Mouse (Mus musculus): ENCODE data around the gene Catsper2. TPM values are rescaled to one million over a fixed set of nuclear protein-coding genes. Genes with fewer than 3 reads are reported as not detected.

Gene Catsper2
- total and polyA plus RNA-seq, 2 experiments from 2014 or later, result 3.0 to 3.8 TPM

DNA sequence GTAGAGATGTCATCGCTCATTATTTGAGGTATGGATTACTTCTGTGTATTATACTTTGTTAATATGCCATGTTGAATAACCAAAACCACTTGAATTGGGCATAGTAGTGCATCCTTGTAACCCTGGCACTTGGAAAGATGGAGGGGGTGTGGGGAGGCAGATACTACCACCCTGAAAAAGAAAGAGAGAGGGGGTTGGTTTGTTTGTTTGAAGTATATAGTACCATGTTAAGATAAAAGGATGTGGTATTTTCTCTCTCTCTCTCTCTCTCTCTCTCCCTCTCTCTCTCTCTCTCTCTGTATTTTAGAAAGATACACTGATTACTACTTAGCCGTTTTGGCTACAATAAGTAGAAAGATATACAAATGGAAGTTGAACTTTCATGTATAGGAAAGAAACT lies 12.3 kb upstream of the Catsper2 start:
- WGBS, result 97% methylated on average over 2 of the region's 2 CpGs
- Histone ChIP-seq H3K9me3 (ENCODE audit: low read length) (no peaks in the 10 kb centered on the region), H3K27ac (ENCODE audit: low read depth, low read length) (no peak overlapping the region), H3K9ac (replicated peaks; ENCODE audit: low read length, poor library complexity, severe bottlenecking) (no peak overlapping the region), H3K36me3 (ENCODE audit: insufficient read depth, low read length) (peaks cover 30% of the 10 kb centered on the region), H3K27me3 (ENCODE audit: insufficient read depth, low read length) (no peaks in the 10 kb centered on the region), H3K4me1 (ENCODE audit: insufficient read depth, low read length) (no peaks in the 10 kb centered on the region), H3K4me3 (ENCODE audit: low read depth, low read length) (no peak overlapping the region), H3K4me2 (ENCODE audit: low read depth, low read length, poor library complexity, severe bottlenecking) (no peak overlapping the region)
- ATAC-seq (ENCODE audit: low FRiP score), result no peak
- TF ChIP-seq CTCF (IDR thresholded peaks at IDR 0.05), result no peak
- no peak for DNase-seq (ENCODE audit: low spot score)

DNA sequence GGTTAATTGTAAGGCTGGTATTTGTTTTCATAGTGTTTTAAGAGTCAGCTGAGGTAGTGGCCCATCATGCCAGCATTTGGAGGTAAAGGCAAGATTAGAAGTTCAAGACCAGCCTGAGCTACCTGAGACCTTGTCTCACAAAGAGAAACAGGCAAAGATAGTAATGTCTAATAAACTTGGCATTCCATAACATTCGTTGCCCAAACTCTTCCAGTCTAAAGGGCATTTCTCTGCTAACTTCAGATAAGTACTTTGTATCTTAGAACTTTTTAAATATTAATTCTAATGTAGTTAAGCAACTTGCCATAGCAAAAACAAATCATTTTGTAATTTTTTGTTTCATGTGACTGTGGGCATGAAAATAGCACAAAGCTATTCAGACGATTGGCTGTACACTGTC lies 9.6 kb upstream of the Catsper2 start:
- no peak overlapping the region for H3K4me3 ChIP-seq (ENCODE audit: low read depth, low read length)
- 93% methylated on average over 2 of the region's 2 CpGs for WGBS
- H3K4me2 ChIP-seq (ENCODE audit: low read depth, low read length, poor library complexity, severe bottlenecking), result no peak overlapping the region
- no peaks in the 10 kb centered on the region for H3K9me3 ChIP-seq (ENCODE audit: low read length)
- no peak for TF ChIP-seq CTCF (IDR thresholded peaks at IDR 0.05)
- no peak overlapping the region for H3K27ac ChIP-seq (ENCODE audit: low read depth, low read length)
- peaks cover 25% of the 10 kb centered on the region for H3K36me3 ChIP-seq (ENCODE audit: insufficient read depth, low read length)
- DNase-seq (ENCODE audit: low spot score) (no peak), ATAC-seq (ENCODE audit: low FRiP score) (no peak)
- H3K4me1 ChIP-seq (ENCODE audit: insufficient read depth, low read length), result no peaks in the 10 kb centered on the region
- H3K9ac ChIP-seq (replicated peaks; ENCODE audit: low read length, poor library complexity, severe bottlenecking), result no peak overlapping the region
- H3K27me3 ChIP-seq (ENCODE audit: insufficient read depth, low read length), result no peaks in the 10 kb centered on the region

DNA sequence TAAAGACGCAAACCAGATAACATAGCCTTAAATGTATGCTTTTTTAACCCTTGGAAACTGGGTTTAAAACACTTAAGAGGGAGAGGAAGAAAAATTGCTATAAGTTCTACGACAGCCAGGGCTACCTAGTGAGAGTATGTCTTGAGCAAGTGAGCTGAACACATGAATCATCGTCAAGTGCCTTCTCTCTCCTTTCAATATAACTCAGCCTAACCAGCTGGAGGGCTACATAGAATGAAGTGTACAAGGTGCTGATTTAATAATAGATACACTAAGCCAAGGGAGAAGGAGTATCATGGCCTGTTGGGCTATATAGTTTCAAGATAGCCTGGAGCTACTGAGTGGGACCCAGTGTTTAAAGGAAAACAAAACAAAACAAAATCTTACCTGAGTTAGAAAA lies 4.9 kb upstream of the Catsper2 start:
- H3K36me3 ChIP-seq (ENCODE audit: insufficient read depth, low read length), result peaks cover 10% of the 10 kb centered on the region; the same call in 1 of the 2 replicates
- no peak overlapping the region for H3K4me3 ChIP-seq (ENCODE audit: low read depth, low read length)
- no peak overlapping the region for H3K9ac ChIP-seq (replicated peaks; ENCODE audit: low read length, poor library complexity, severe bottlenecking)
- no peak overlapping the region for H3K27ac ChIP-seq (ENCODE audit: low read depth, low read length)
- DNase-seq (ENCODE audit: low spot score) (no peak), ATAC-seq (ENCODE audit: low FRiP score) (no peak)
- no peaks in the 10 kb centered on the region for H3K9me3 ChIP-seq (ENCODE audit: low read length)
- TF ChIP-seq CTCF (IDR thresholded peaks at IDR 0.05), result no peak
- H3K4me2 ChIP-seq (ENCODE audit: low read depth, low read length, poor library complexity, severe bottlenecking), result no peak overlapping the region
- peaks cover 9% of the 10 kb centered on the region; the same call in 1 of the 2 replicates for H3K4me1 ChIP-seq (ENCODE audit: insufficient read depth, low read length)
- WGBS, result 91% methylated on average over 3 of the region's 3 CpGs
- no peaks in the 10 kb centered on the region for H3K27me3 ChIP-seq (ENCODE audit: insufficient read depth, low read length)

DNA sequence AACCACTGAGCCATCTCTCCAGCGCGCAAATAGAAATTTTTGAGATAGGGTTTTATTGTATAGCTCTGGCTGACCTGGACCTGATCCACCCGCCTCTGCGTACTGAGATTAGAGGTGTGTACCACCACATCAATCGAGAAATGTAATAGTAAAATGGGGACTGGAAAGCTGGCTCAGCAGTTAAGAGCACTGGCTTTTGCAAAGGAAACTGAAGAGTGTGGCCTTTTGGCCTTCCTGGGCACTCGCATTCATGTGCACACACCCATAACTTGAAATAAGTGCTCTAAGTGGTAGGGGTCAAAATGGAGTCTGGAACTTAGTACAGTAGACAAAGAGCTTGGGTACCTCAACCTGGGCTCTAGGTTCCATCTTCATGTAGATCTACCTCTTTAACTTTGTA lies 2.8 kb upstream of the Catsper2 start:
- 94% methylated on average over 6 of the region's 6 CpGs for WGBS
- H3K4me2 ChIP-seq (ENCODE audit: low read depth, low read length, poor library complexity, severe bottlenecking), result no peak overlapping the region
- H3K9ac ChIP-seq (replicated peaks; ENCODE audit: low read length, poor library complexity, severe bottlenecking), result no peak overlapping the region
- ATAC-seq (ENCODE audit: low FRiP score), result no peak
- H3K27me3 ChIP-seq (ENCODE audit: insufficient read depth, low read length), result no peaks in the 10 kb centered on the region
- peaks cover 9% of the 10 kb centered on the region; the same call in 1 of the 2 replicates for H3K4me1 ChIP-seq (ENCODE audit: insufficient read depth, low read length)
- no peak overlapping the region for H3K4me3 ChIP-seq (ENCODE audit: low read depth, low read length)
- peaks cover 5% of the 10 kb centered on the region; the same call in 1 of the 2 replicates for H3K36me3 ChIP-seq (ENCODE audit: insufficient read depth, low read length)
- H3K27ac ChIP-seq (ENCODE audit: low read depth, low read length), result no peak overlapping the region
- DNase-seq (ENCODE audit: low spot score), result no peak
- H3K9me3 ChIP-seq (ENCODE audit: low read length), result no peaks in the 10 kb centered on the region
- TF ChIP-seq CTCF (IDR thresholded peaks at IDR 0.05), result no peak

DNA sequence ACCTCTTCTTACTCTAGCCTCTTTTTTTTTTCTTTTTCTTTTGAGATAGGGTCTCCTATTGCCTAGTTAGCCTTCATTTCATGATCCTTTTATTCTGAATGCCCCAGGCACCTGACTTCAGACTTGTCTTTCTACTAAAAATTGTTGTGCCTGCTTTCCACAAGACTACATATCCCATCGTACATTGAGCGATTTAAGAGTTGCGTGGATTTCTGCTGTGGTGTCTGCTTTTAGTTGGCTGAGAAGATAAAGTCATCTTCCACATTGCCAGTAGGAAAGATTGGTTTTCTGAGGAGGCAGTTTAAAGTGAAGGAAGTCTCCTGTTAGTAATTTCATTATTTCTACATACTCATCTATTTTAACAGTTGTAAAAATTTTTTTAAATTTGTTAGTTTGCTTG lies 2.0 kb upstream of the Catsper2 start:
- no peak overlapping the region for H3K9ac ChIP-seq (replicated peaks; ENCODE audit: low read length, poor library complexity, severe bottlenecking)
- WGBS, result 84% methylated on average over 3 of the region's 3 CpGs
- peak overlapping the region; percentile 45 for H3K4me2 ChIP-seq (ENCODE audit: low read depth, low read length, poor library complexity, severe bottlenecking)
- no peak overlapping the region for H3K27ac ChIP-seq (ENCODE audit: low read depth, low read length)
- no peaks in the 10 kb centered on the region for H3K9me3 ChIP-seq (ENCODE audit: low read length)
- no peak for ATAC-seq (ENCODE audit: low FRiP score)
- H3K36me3 ChIP-seq (ENCODE audit: insufficient read depth, low read length), result peaks cover 5% of the 10 kb centered on the region; the same call in 1 of the 2 replicates
- peaks cover 9% of the 10 kb centered on the region; the same call in 1 of the 2 replicates for H3K4me1 ChIP-seq (ENCODE audit: insufficient read depth, low read length)
- H3K27me3 ChIP-seq (ENCODE audit: insufficient read depth, low read length), result no peaks in the 10 kb centered on the region
- H3K4me3 ChIP-seq (ENCODE audit: low read depth, low read length), result no peak overlapping the region
- no peak for TF ChIP-seq CTCF (IDR thresholded peaks at IDR 0.05)
- no peak for DNase-seq (ENCODE audit: low spot score)

DNA sequence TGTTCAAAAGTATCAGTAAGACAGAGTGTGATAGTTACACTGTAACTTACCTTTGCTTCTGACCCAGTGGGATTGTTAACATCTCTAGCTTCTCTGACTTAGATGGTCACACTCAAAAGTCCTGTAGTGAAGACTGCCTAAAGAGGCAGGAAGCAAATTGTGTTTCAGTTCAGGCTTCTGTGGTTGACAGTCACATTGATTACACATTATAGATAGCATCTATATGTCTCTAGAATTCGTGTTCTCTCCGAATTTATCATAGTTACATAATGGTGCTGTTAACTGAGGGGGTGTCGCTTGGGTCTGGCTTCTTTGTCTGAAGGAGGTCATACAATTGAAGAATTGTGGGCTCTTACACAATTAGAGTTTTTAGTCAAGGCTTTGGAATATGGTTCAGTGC lies 1.5 kb upstream of the Catsper2 start:
- H3K9me3 ChIP-seq (ENCODE audit: low read length), result no peaks in the 10 kb centered on the region
- H3K36me3 ChIP-seq (ENCODE audit: insufficient read depth, low read length), result peaks cover 5% of the 10 kb centered on the region; the same call in 1 of the 2 replicates
- no peak overlapping the region for H3K27ac ChIP-seq (ENCODE audit: low read depth, low read length)
- ATAC-seq (ENCODE audit: low FRiP score) (no peak), DNase-seq (ENCODE audit: low spot score) (no peak)
- peaks cover 9% of the 10 kb centered on the region; the same call in 1 of the 2 replicates for H3K4me1 ChIP-seq (ENCODE audit: insufficient read depth, low read length)
- peak overlapping the region; percentile 45 for H3K4me2 ChIP-seq (ENCODE audit: low read depth, low read length, poor library complexity, severe bottlenecking)
- H3K4me3 ChIP-seq (ENCODE audit: low read depth, low read length), result peak overlapping the region; percentile 97
- no peaks in the 10 kb centered on the region for H3K27me3 ChIP-seq (ENCODE audit: insufficient read depth, low read length)
- peak overlapping the region; percentile 93; the same call in 1 of the 2 replicates for H3K9ac ChIP-seq (replicated peaks; ENCODE audit: low read length, poor library complexity, severe bottlenecking)
- 57% methylated on average over 3 of the region's 3 CpGs for WGBS
- TF ChIP-seq CTCF (IDR thresholded peaks at IDR 0.05), result no peak
